13 mouse cellular contexts compared by ENCODE assay signal in genomic region chr12:79946777-79947176, GRCm38 (mm10).
DNase-seq lines count a peak whose midpoint lies in the region; ATAC-seq and TF ChIP-seq lines count a peak whose summit lies in the region.
"Had no signal": no experiment of that assay in that cellular context is flagged by ENCODE, and none has a peak within 500 bp of the region (broad histone marks: within the 10 kb centered on the region; RNA-seq: fewer than 3 reads in every experiment).

No protein-coding gene starts in this region.

- no peak overlapping the region for H3K4me3 ChIP-seq in kidney, postnatal 0 days (replicated peaks; ENCODE audit: low read depth, low read length)
- H3K4me3 ChIP-seq: embryonic facial prominence, embryonic 13.5 days; myocyte had no signal

- no peak for ATAC-seq in kidney, postnatal 0 days (replicated peaks; ENCODE audit: low FRiP score, low read depth)
- ATAC-seq in erythroid progenitor cell, adult 5-6 weeks (replicated peaks; ENCODE audit: low FRiP score, poor library complexity, severe bottlenecking), result 0 out of 2 replicates have a peak, but pooled peaks have one; percentile 12
- no peak for ATAC-seq in activated CD4-positive, CD25-positive, alpha-beta regulatory T cell, adult 4 months
- ATAC-seq: hindbrain, postnatal 0 days had no signal

- no peaks in the 10 kb centered on the region for H3K36me3 ChIP-seq in kidney, postnatal 0 days (ENCODE audit: insufficient read depth, low read length)
- H3K36me3 ChIP-seq: embryonic facial prominence, embryonic 13.5 days had no signal

- no peaks in the 10 kb centered on the region for H3K27me3 ChIP-seq in kidney, postnatal 0 days (ENCODE audit: insufficient read depth, low read length)
- H3K27me3 ChIP-seq: embryonic facial prominence, embryonic 13.5 days had no signal

- H3K9me3 ChIP-seq in kidney, postnatal 0 days (replicated peaks; ENCODE audit: low read length), result no peaks in the 10 kb centered on the region
- H3K9me3 ChIP-seq: embryonic facial prominence, embryonic 13.5 days had no signal

- H3K9ac ChIP-seq in kidney, postnatal 0 days (ENCODE audit: low read depth, low read length), result no peak overlapping the region
- H3K9ac ChIP-seq: embryonic facial prominence, embryonic 13.5 days had no signal

- no peak overlapping the region for H3K27ac ChIP-seq in kidney, postnatal 0 days
- H3K27ac ChIP-seq: hindbrain, postnatal 0 days had no signal

- TF ChIP-seq CTCF in kidney, postnatal 0 days (IDR thresholded peaks at IDR 0.05; ENCODE audit: low read depth), result peak; percentile 41; the same call in 1 of the 2 replicates

- 88% methylated on average over 10 of the region's 10 CpGs for WGBS in kidney, postnatal 0 days

- H3K4me2 ChIP-seq in kidney, postnatal 0 days (ENCODE audit: low read length), result no peak overlapping the region
- H3K4me2 ChIP-seq: embryonic facial prominence, embryonic 13.5 days; heart, embryonic 11.5 days had no signal

- peaks cover 34% of the 10 kb centered on the region for H3K4me1 ChIP-seq in kidney, postnatal 0 days (replicated peaks; ENCODE audit: insufficient read depth, low read length)

- no peak for DNase-seq in kidney, postnatal 0 days (ENCODE audit: low spot score)
- DNase-seq in kidney, adult 11 months, result no peak
- DNase-seq in A20 (ENCODE audit: low read depth, low spot score), result peak; percentile 37
- DNase-seq in B cell, adult 2 months, result peak; percentile 55 to 59
- DNase-seq in urinary bladder, postnatal 4 days (ENCODE audit: low spot score in 2 of 2), result no peak
- DNase-seq: cerebellum, adult 9-11 months; left cerebral cortex, postnatal 4 days had no signal

Comparison
In these comparisons a context has a peak if more than half of its experiments do, and no peak if none do; other contexts are left out.
1. DNase-seq: peak in A20 (single experiment) and B cell, adult 2 months (2 of 2); none in kidney, postnatal 0 days (single experiment), kidney, adult 11 months (single experiment) and urinary bladder, postnatal 4 days (0 of 2).